Mouse (Mus musculus): ENCODE measurements around the gene Lamb2. TPM values are rescaled to one million over a fixed set of nuclear protein-coding genes. Genes with fewer than 3 reads are reported as not detected.

Gene Lamb2
- polyA plus RNA-seq, 1 experiment: 0.04 TPM

DNA sequence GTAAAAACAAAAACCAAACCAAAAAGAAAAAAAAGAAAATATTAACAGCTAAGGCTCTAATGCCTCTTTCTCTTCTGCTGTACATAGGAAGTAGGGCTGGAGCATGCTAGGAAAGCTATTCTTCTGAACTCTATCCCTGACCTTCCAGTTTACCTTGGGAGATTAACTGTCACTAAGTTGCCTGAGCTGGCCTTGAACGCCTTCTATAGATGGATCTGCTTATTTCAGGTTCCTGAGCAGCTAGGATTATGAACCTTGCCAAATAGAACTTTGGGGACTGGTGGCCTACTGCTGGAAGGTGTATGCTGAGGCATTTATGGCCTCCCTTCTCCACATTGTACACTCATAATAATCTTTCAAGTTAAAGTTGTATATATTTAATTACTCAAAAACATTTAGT lies 51.4 kb downstream of the Lamb2 start:
- H3K4me3 ChIP-seq (replicated peaks): no peak overlapping the region
- no peaks in the 10 kb centered on the region for H3K4me1 ChIP-seq
- no peaks in the 10 kb centered on the region for H3K9me3 ChIP-seq
- no peak for TF ChIP-seq FLI1 (IDR thresholded peaks at IDR 0.05; ENCODE audit: low read length)
- TF ChIP-seq GATA1 (IDR thresholded peaks at IDR 0.05; ENCODE audit: borderline replicate concordance, low read length): no peak
- H3K27me3 ChIP-seq (replicated peaks): no peaks in the 10 kb centered on the region
- H3K36me3 ChIP-seq (replicated peaks; ENCODE audit: low read length): peaks cover 92% of the 10 kb centered on the region

DNA sequence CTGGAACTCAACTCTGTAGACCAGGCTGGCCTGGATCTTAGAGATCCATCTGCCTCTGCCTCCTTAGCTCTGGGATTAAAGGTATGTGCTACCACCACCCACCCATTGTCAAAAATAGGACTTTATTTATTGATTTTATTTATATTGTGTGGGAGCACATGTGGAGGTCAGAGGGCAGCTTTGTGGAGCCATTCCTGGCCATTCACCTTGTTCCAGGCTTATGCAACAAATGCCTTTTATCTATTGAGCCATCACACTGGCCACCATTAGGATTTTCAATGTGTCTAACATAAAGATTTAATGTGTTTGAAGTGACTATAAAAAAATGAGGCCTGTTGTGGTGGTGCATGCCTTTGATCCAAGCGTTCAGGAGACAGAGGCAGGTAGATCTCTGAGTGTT lies 52.0 kb downstream of the Lamb2 start:
- Histone ChIP-seq H3K36me3 (replicated peaks; ENCODE audit: low read length) (peaks cover 93% of the 10 kb centered on the region), H3K4me1 (no peaks in the 10 kb centered on the region), H3K9me3 (no peaks in the 10 kb centered on the region), H3K27me3 (replicated peaks) (no peaks in the 10 kb centered on the region), H3K4me3 (replicated peaks) (no peak overlapping the region)
- TF ChIP-seq FLI1 (IDR thresholded peaks at IDR 0.05; ENCODE audit: low read length): no peak
- TF ChIP-seq GATA1 (IDR thresholded peaks at IDR 0.05; ENCODE audit: borderline replicate concordance, low read length): no peak

Other genes starting within 250 kb of the Lamb2 start
- gene Dag1, start 215.8 kb upstream of the Lamb2 start, polyA plus RNA-seq (2012; ENCODE audit: insufficient read depth, low replicate concordance): 10.0 and 15.2 TPM in 2 replicates
- gene Nicn1, start 189.3 kb upstream of the Lamb2 start, polyA plus RNA-seq (2012; ENCODE audit: insufficient read depth, low replicate concordance): not detected in 2 replicates
- gene Amt, start 182.9 kb upstream of the Lamb2 start, polyA plus RNA-seq (2012; ENCODE audit: insufficient read depth, low replicate concordance): 1.9 TPM in 1 of 2 replicates, not detected in the other
- gene Rhoa, start 173.6 kb upstream of the Lamb2 start, polyA plus RNA-seq (2012; ENCODE audit: insufficient read depth, low replicate concordance): 83.3 and 92.2 TPM in 2 replicates
- 5.1 and 6.8 TPM in 2 replicates for gene Tcta, start 173.6 kb upstream of the Lamb2 start, polyA plus RNA-seq (2012; ENCODE audit: insufficient read depth, low replicate concordance)
- gene Gpx1, start 140.8 kb upstream of the Lamb2 start, polyA plus RNA-seq (2012; ENCODE audit: insufficient read depth, low replicate concordance): 49.9 and 236 TPM in 2 replicates
- gene Usp4, start 131.9 kb upstream of the Lamb2 start, polyA plus RNA-seq (2012; ENCODE audit: insufficient read depth, low replicate concordance): 63.2 and 114 TPM in 2 replicates
- gene 1700102P08Rik, start 86.9 kb upstream of the Lamb2 start, polyA plus RNA-seq (2012; ENCODE audit: insufficient read depth, low replicate concordance): 0.30 TPM in 1 of 2 replicates, not detected in the other
- not detected in 2 replicates for gene Ccdc36, start 51.3 kb upstream of the Lamb2 start, polyA plus RNA-seq (2012; ENCODE audit: insufficient read depth, low replicate concordance)
- not detected in 2 replicates for gene BC048562, start 43.3 kb upstream of the Lamb2 start, polyA plus RNA-seq (2012; ENCODE audit: insufficient read depth, low replicate concordance)
- 16.0 and 16.9 TPM in 2 replicates for gene Ccdc71, start 19.2 kb upstream of the Lamb2 start, polyA plus RNA-seq (2012; ENCODE audit: insufficient read depth, low replicate concordance)
- gene Klhdc8b, start 18.2 kb upstream of the Lamb2 start, polyA plus RNA-seq (2012; ENCODE audit: insufficient read depth, low replicate concordance): 3.8 and 6.5 TPM in 2 replicates
- gene Usp19, start 10.9 kb downstream of the Lamb2 start, polyA plus RNA-seq (2012; ENCODE audit: insufficient read depth, low replicate concordance): 61.5 and 104 TPM in 2 replicates
- 6.5 and 33.3 TPM in 2 replicates for gene Qars, start 28.0 kb downstream of the Lamb2 start, polyA plus RNA-seq (2012; ENCODE audit: insufficient read depth, low replicate concordance)
- 22.0 and 38.5 TPM in 2 replicates for gene Qrich1, start 37.1 kb downstream of the Lamb2 start, polyA plus RNA-seq (2012; ENCODE audit: insufficient read depth, low replicate concordance)
- 39.0 and 48.2 TPM in 2 replicates for gene Impdh2, start 80.5 kb downstream of the Lamb2 start, polyA plus RNA-seq (2012; ENCODE audit: insufficient read depth, low replicate concordance)
- gene Ndufaf3, start 87.7 kb downstream of the Lamb2 start, polyA plus RNA-seq (2012; ENCODE audit: insufficient read depth, low replicate concordance): 28.6 and 37.1 TPM in 2 replicates
- gene Dalrd3, start 90.2 kb downstream of the Lamb2 start, polyA plus RNA-seq (2012; ENCODE audit: insufficient read depth, low replicate concordance): 65.8 and 158 TPM in 2 replicates
- gene Wdr6, start 99.0 kb downstream of the Lamb2 start, polyA plus RNA-seq (2012; ENCODE audit: insufficient read depth, low replicate concordance): 4.8 and 5.5 TPM in 2 replicates
- 1.8 and 2.8 TPM in 2 replicates for gene P4htm, start 117.9 kb downstream of the Lamb2 start, polyA plus RNA-seq (2012; ENCODE audit: insufficient read depth, low replicate concordance)
- 33.3 and 103 TPM in 2 replicates for gene Arih2, start 169.7 kb downstream of the Lamb2 start, polyA plus RNA-seq (2012; ENCODE audit: insufficient read depth, low replicate concordance)
- 3.2 and 4.4 TPM in 2 replicates for gene Slc25a20, start 182.4 kb downstream of the Lamb2 start, polyA plus RNA-seq (2012; ENCODE audit: insufficient read depth, low replicate concordance)
- 1.6 and 2.8 TPM in 2 replicates for gene Prkar2a, start 209.6 kb downstream of the Lamb2 start, polyA plus RNA-seq (2012; ENCODE audit: insufficient read depth, low replicate concordance)